Mouse (Mus musculus): ENCODE results near the gene Plcg2. TPM values are rescaled to one million over a fixed set of nuclear protein-coding genes. Genes with fewer than 3 reads are reported as not detected.

The Plcg2 gene
- polyA plus RNA-seq, 1 experiment from 2014 or later, result 7.3 TPM

DNA sequence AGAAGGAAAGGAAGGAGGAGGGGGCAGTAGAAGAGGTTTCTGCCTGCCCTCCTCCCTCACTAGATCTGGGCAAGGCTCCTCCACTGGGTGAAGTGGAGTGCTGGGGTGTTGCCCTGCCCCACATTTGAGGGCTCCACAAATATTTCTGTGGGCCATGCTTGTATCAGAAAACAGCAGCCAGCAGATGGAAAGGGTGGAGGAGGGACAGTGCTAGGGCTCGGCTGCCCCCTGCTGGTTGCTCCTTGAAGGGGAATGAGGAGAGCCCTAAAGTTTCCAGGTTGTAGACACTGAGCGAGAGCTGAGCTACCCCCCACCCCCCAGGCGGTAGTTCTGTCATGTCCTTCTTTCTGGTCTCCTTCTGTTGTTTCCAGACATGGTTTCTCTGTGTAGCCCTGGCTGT lies 26.9 kb upstream of the Plcg2 start:
- peaks cover 10% of the 10 kb centered on the region; the same call in 1 of the 2 replicates for H3K4me1 ChIP-seq (ENCODE audit: insufficient read depth)
- WGBS (ENCODE audit: insufficient replicate concordance), result 21% methylated on average over 3 of the region's 3 CpGs
- H3K9me3 ChIP-seq (ENCODE audit: low read length), result no peaks in the 10 kb centered on the region
- DNase-seq (peak; percentile 85), ATAC-seq (peak; percentile 60)
- 0 out of 2 replicates have a peak, but pooled peaks cover 3% of the 10 kb centered on the region for H3K27me3 ChIP-seq (ENCODE audit: insufficient read depth, low read length)
- H3K27ac ChIP-seq (ENCODE audit: low read depth), result no peak overlapping the region
- H3K4me3 ChIP-seq (ENCODE audit: low read depth, low read length), result no peak overlapping the region
- H3K36me3 ChIP-seq (replicated peaks; ENCODE audit: insufficient read depth, low read length), result no peaks in the 10 kb centered on the region
- TF ChIP-seq CTCF (IDR thresholded peaks at IDR 0.05; ENCODE audit: low read depth) (peak; percentile 92), EP300 (IDR thresholded peaks at IDR 0.05; ENCODE audit: low read depth) (no peak)
- no peak overlapping the region for H3K9ac ChIP-seq (replicated peaks)
- no peak overlapping the region for H3K4me2 ChIP-seq (ENCODE audit: low read depth, low read length)

DNA sequence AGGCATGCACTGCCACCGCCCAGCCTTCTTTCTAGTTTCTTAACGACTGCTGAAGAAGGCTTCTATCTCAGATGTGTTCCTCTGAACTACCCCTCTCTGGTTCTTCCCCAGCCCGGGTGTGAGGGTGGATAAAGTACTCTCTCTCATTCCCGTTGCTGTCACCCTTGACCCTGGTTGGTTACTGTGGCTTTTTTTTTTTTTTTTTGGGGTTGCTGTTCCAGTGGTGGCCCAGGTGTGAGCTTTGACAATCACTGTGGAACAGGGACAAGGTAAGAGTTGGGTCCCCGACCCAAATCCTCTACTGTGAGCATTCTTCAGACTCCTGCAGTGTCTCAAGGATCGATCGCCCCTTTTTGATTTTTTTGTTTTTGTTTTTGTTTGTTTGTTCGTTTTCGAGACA lies 26.4 kb upstream of the Plcg2 start:
- TF ChIP-seq EP300 (IDR thresholded peaks at IDR 0.05; ENCODE audit: low read depth), result no peak
- no peak for TF ChIP-seq CTCF (IDR thresholded peaks at IDR 0.05; ENCODE audit: low read depth)
- H3K9ac ChIP-seq (replicated peaks), result no peak overlapping the region
- 55% methylated on average over 9 of the region's 9 CpGs for WGBS (ENCODE audit: insufficient replicate concordance)
- DNase-seq (no peak), ATAC-seq (no peak)
- no peaks in the 10 kb centered on the region for H3K36me3 ChIP-seq (replicated peaks; ENCODE audit: insufficient read depth, low read length)
- no peak overlapping the region for H3K27ac ChIP-seq (ENCODE audit: low read depth)
- H3K4me2 ChIP-seq (ENCODE audit: low read depth, low read length), result no peak overlapping the region
- peaks cover 10% of the 10 kb centered on the region; the same call in 1 of the 2 replicates for H3K4me1 ChIP-seq (ENCODE audit: insufficient read depth)
- H3K4me3 ChIP-seq (ENCODE audit: low read depth, low read length), result no peak overlapping the region
- no peaks in the 10 kb centered on the region for H3K9me3 ChIP-seq (ENCODE audit: low read length)
- H3K27me3 ChIP-seq (ENCODE audit: insufficient read depth, low read length), result 0 out of 2 replicates have a peak, but pooled peaks cover 3% of the 10 kb centered on the region

DNA sequence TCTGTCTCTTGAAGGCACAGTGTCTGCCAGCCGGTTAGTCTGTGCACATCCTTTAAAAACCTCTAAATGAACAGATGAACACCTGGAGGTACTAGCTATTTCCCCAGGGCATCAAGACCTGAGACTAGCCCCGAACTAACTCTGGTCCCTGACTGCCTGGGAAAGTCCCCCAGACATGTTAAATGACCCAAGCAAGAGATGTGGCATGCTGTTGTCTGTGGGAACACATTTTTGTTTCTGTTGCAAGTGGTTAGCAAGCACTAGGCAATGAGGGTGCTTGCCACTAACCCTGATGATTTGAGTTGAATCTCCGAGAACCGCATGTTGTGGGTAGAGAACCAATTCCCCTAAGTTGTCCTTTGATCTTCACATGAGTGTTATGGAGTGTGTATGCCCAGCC lies 25.8 kb upstream of the Plcg2 start:
- ATAC-seq (no peak), DNase-seq (no peak)
- Histone ChIP-seq H3K4me2 (ENCODE audit: low read depth, low read length) (no peak overlapping the region), H3K27me3 (ENCODE audit: insufficient read depth, low read length) (0 out of 2 replicates have a peak, but pooled peaks cover 3% of the 10 kb centered on the region), H3K9ac (replicated peaks) (no peak overlapping the region), H3K9me3 (ENCODE audit: low read length) (no peaks in the 10 kb centered on the region), H3K27ac (ENCODE audit: low read depth) (no peak overlapping the region), H3K4me1 (ENCODE audit: insufficient read depth) (peaks cover 10% of the 10 kb centered on the region; the same call in 1 of the 2 replicates), H3K4me3 (ENCODE audit: low read depth, low read length) (no peak overlapping the region), H3K36me3 (replicated peaks; ENCODE audit: insufficient read depth, low read length) (no peaks in the 10 kb centered on the region)
- WGBS (ENCODE audit: insufficient replicate concordance), result 72% methylated on average over 4 of the region's 4 CpGs
- TF ChIP-seq CTCF (IDR thresholded peaks at IDR 0.05; ENCODE audit: low read depth) (no peak), EP300 (IDR thresholded peaks at IDR 0.05; ENCODE audit: low read depth) (no peak)

DNA sequence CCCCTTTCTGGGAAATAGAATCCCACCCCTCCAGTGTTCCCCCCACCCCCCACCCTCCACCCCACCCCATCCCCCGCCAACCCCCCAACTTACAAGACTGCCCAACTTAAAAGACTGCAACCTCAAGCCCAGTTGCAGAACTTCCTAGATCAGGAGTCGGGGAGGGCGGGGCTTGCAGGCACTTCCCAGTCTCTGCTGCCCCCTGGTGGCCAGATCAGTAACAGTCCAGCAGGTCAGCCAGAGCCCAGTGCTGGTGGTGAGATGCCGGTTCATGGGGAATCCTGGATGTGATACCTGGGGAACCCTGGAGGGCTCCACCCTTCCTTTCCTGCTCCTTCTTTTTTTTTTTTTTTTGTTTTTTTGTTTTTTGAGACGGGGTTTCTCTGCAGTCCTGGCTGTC lies 23.1 kb upstream of the Plcg2 start:
- peak; percentile 68 for ATAC-seq
- TF ChIP-seq CTCF (IDR thresholded peaks at IDR 0.05; ENCODE audit: low read depth) (peak; percentile 98), EP300 (IDR thresholded peaks at IDR 0.05; ENCODE audit: low read depth) (no peak)

DNA sequence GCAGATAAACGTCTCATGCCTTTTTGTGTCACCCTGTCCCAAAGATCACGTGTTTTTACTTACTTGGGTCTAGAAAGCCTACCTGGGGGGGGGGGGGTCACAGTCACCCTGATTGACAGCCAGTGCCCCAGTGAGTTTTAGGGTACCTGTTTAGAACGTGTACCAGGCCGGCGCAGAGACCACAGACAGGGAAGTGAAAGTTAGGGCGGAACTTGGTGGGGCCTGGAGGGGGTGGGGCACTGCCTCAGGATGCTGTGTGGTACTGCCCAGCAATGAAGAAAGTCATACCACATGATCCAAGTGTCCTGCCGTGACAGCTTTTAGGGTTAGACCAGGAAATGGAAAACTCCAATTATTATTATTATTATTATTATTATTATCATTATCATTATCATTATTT lies 22.3 kb upstream of the Plcg2 start:
- Histone ChIP-seq H3K27ac (ENCODE audit: low read depth) (peak overlapping the region; percentile 60; the same call in 1 of the 2 replicates), H3K36me3 (replicated peaks; ENCODE audit: insufficient read depth, low read length) (no peaks in the 10 kb centered on the region), H3K27me3 (ENCODE audit: insufficient read depth, low read length) (0 out of 2 replicates have a peak, but pooled peaks cover 2% of the 10 kb centered on the region), H3K4me3 (ENCODE audit: low read depth, low read length) (no peak overlapping the region), H3K4me1 (ENCODE audit: insufficient read depth) (peaks cover 2% of the 10 kb centered on the region; the same call in 1 of the 2 replicates), H3K9me3 (ENCODE audit: low read length) (0 out of 2 replicates have a peak, but pooled peaks cover 2% of the 10 kb centered on the region), H3K4me2 (ENCODE audit: low read depth, low read length) (peak overlapping the region; percentile 40; the same call in 1 of the 2 replicates), H3K9ac (replicated peaks) (no peak overlapping the region)
- no peak for TF ChIP-seq CTCF (IDR thresholded peaks at IDR 0.05; ENCODE audit: low read depth)
- TF ChIP-seq EP300 (IDR thresholded peaks at IDR 0.05; ENCODE audit: low read depth), result no peak
- WGBS (ENCODE audit: insufficient replicate concordance), result 34% methylated on average over 7 of the region's 7 CpGs
- peak; percentile 71 for DNase-seq
- peak; percentile 65; the same call in 1 of the 2 replicates for ATAC-seq

More for the DNA sequence above, 23.1 kb upstream of the Plcg2 start:
- Histone ChIP-seq H3K36me3 (replicated peaks; ENCODE audit: insufficient read depth, low read length) (no peaks in the 10 kb centered on the region), H3K4me3 (ENCODE audit: low read depth, low read length) (no peak overlapping the region), H3K4me1 (ENCODE audit: insufficient read depth) (peaks cover 8% of the 10 kb centered on the region; the same call in 1 of the 2 replicates), H3K9me3 (ENCODE audit: low read length) (0 out of 2 replicates have a peak, but pooled peaks cover 2% of the 10 kb centered on the region), H3K27ac (ENCODE audit: low read depth) (peak overlapping the region; percentile 60; the same call in 1 of the 2 replicates), H3K27me3 (ENCODE audit: insufficient read depth, low read length) (0 out of 2 replicates have a peak, but pooled peaks cover 3% of the 10 kb centered on the region), H3K9ac (replicated peaks) (no peak overlapping the region), H3K4me2 (ENCODE audit: low read depth, low read length) (peak overlapping the region; percentile 40; the same call in 1 of the 2 replicates)
- WGBS (ENCODE audit: insufficient replicate concordance), result 0% methylated on average over 5 of the region's 5 CpGs
- DNase-seq, result peak; percentile 96

DNA sequence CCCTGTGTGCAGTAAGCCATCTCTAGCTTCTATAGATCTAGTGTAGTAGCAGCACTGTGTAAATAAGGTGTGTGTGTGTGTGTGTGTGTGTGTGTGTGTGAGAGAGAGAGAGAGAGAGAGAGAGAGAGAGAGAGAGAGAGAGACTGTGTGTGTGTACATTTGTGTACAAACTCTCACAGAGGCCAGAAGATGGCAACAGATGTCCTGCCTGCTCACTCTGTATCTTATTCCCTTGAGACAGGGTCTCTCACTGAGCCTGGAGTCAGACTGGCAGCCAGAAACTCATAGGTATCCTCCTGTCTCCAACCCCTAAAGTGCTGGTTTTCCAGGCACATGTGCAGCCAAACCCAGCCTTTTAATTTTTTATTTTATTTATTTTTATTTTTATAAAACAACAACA lies 20.0 kb upstream of the Plcg2 start:
- Histone ChIP-seq H3K4me1 (ENCODE audit: insufficient read depth) (peaks cover 5% of the 10 kb centered on the region; the same call in 1 of the 2 replicates), H3K27ac (ENCODE audit: low read depth) (no peak overlapping the region), H3K4me3 (ENCODE audit: low read depth, low read length) (no peak overlapping the region), H3K9me3 (ENCODE audit: low read length) (0 out of 2 replicates have a peak, but pooled peaks cover 2% of the 10 kb centered on the region), H3K9ac (replicated peaks) (no peak overlapping the region), H3K4me2 (ENCODE audit: low read depth, low read length) (no peak overlapping the region), H3K36me3 (replicated peaks; ENCODE audit: insufficient read depth, low read length) (no peaks in the 10 kb centered on the region), H3K27me3 (ENCODE audit: insufficient read depth, low read length) (no peaks in the 10 kb centered on the region)
- ATAC-seq, result no peak
- no peak for DNase-seq
- TF ChIP-seq CTCF (IDR thresholded peaks at IDR 0.05; ENCODE audit: low read depth) (peak; percentile 34), EP300 (IDR thresholded peaks at IDR 0.05; ENCODE audit: low read depth) (no peak)

Data from liver, postnatal 0 days (tissue).